Mouse (Mus musculus) gastrocnemius, adult 2 months (tissue): Measurements from ENCODE around the gene Tanc1. TPM values are rescaled to one million over a fixed set of nuclear protein-coding genes. Genes with fewer than 3 reads are reported as not detected.
A peak's percentile ranks its signal among the peaks of the same experiment; 100 is the strongest.

ENCODE experiments used
- DNase-seq: peaks from one replicate; pipeline ENCODE4 v3.0.0; 2022
- H3K27ac ChIP-seq: fragments of 200-600 bp; 2 replicates; pipeline ENCODE4 v1.8.1; 2022; ENCODE audit warnings: mild to moderate bottlenecking
- H3K4me3 ChIP-seq: fragments of 200-600 bp; 2 replicates; pipeline ENCODE4 v1.8.1; 2022; ENCODE audit warnings: mild to moderate bottlenecking, moderate library complexity
- CTCF ChIP-seq: fragments of 200-600 bp; IDR thresholded peaks from 2 replicates; pipeline ENCODE4 v1.8.1; 2022; ENCODE audit warnings: antibody characterized with exemption, mild to moderate bottlenecking, moderate library complexity
- intact Hi-C: fragments of 180-260 bp; cut with DNase I; formaldehyde crosslinking; loops from one replicate; pipeline ENCODE4 v1.15.1; 2025
- total RNA-seq, 2 experiments: library from RNA; stranded (reverse); gene quantifications; 2 replicates each; pipeline ENCODE4 v1.2.3; 2021

The Tanc1 gene
- total RNA-seq, 2 experiments from 2014 or later = 6.3 to 8.7 TPM

- DNase-seq = no peak
- intact Hi-C loops = no loop called here
- Histone ChIP-seq H3K27ac (no peak overlapping the region), H3K4me3 (no peak overlapping the region)
- no peak for TF ChIP-seq CTCF
These were observed 68.9 kb downstream of the Tanc1 start for GRCm38 (mm10) chr2:59680736-59681135.

GRCm38 (mm10) chr2:59681181-59681580 lies 69.3 kb downstream of the Tanc1 start:
- TF ChIP-seq CTCF = no peak
- H3K4me3 ChIP-seq = no peak overlapping the region
- H3K27ac ChIP-seq = no peak overlapping the region
- DNase-seq = no peak
- intact Hi-C loops = no loop called here

- no peak overlapping the region for H3K4me3 ChIP-seq
- H3K27ac ChIP-seq = no peak overlapping the region
- DNase-seq = peak; percentile 32
- intact Hi-C loops = no loop called here
- no peak for TF ChIP-seq CTCF
These were observed 73.2 kb downstream of the Tanc1 start for GRCm38 (mm10) chr2:59684864-59685605.

GRCm38 (mm10) chr2:59685606-59685950 lies 73.7 kb downstream of the Tanc1 start:
- Histone ChIP-seq H3K27ac (no peak overlapping the region), H3K4me3 (no peak overlapping the region)
- intact Hi-C loops = no loop called here
- no peak for TF ChIP-seq CTCF
- DNase-seq = no peak

GRCm38 (mm10) chr2:59688261-59689104 lies 76.6 kb downstream of the Tanc1 start:
- no peak for DNase-seq
- H3K4me3 ChIP-seq = no peak overlapping the region
- intact Hi-C loops = no loop called here
- no peak for TF ChIP-seq CTCF
- no peak overlapping the region for H3K27ac ChIP-seq

- TF ChIP-seq CTCF = no peak
- peak overlapping the region; percentile 38; the same call in 1 of the 2 replicates for H3K27ac ChIP-seq
- DNase-seq = no peak
- intact Hi-C loops = no loop called here
- H3K4me3 ChIP-seq = no peak overlapping the region
These were observed 79.3 kb downstream of the Tanc1 start for GRCm38 (mm10) chr2:59691112-59691511.

GRCm38 (mm10) chr2:59693473-59693872 lies 81.6 kb downstream of the Tanc1 start:
- no peak for DNase-seq
- intact Hi-C loops = no loop called here
- no peak overlapping the region for H3K27ac ChIP-seq
- H3K4me3 ChIP-seq = no peak overlapping the region
- TF ChIP-seq CTCF = no peak

GRCm38 (mm10) chr2:59697123-59697522 lies 85.3 kb downstream of the Tanc1 start:
- Histone ChIP-seq H3K4me3 (no peak overlapping the region), H3K27ac (peak overlapping the region; percentile 66)
- no peak for TF ChIP-seq CTCF
- DNase-seq = no peak
- intact Hi-C loops = no loop called here

- Histone ChIP-seq H3K27ac (peak overlapping the region; percentile 66), H3K4me3 (peak overlapping the region; percentile 23; the same call in 1 of the 2 replicates)
- DNase-seq = no peak
- no peak for TF ChIP-seq CTCF
- intact Hi-C loops = no loop called here
These were observed 86.1 kb downstream of the Tanc1 start for GRCm38 (mm10) chr2:59697722-59698634.

GRCm38 (mm10) chr2:59698635-59699300 lies 86.9 kb downstream of the Tanc1 start:
- no peak for DNase-seq
- intact Hi-C loops = no loop called here
- Histone ChIP-seq H3K4me3 (no peak overlapping the region), H3K27ac (peak overlapping the region; percentile 7)
- TF ChIP-seq CTCF = no peak

GRCm38 (mm10) chr2:59699893-59700292 lies 88.1 kb downstream of the Tanc1 start:
- no peak overlapping the region for H3K4me3 ChIP-seq
- TF ChIP-seq CTCF = no peak
- H3K27ac ChIP-seq = no peak overlapping the region
- intact Hi-C loops = no loop called here
- no peak for DNase-seq

- TF ChIP-seq CTCF = no peak
- intact Hi-C loops = no loop called here
- H3K27ac ChIP-seq = no peak overlapping the region
- no peak overlapping the region for H3K4me3 ChIP-seq
- DNase-seq = no peak
These were observed 93.4 kb downstream of the Tanc1 start for GRCm38 (mm10) chr2:59705221-59705620.
